Mouse (Mus musculus) heart, adult 2 months (tissue): ENCODE measurements at regions not wholly inside any gene's neighbourhood (a gene's known extent, or its start where the extent isn't known, plus 50 kb on each side); places are given as distances from the start of the nearest gene placed in this dataset.
A peak's percentile ranks its signal among the peaks of the same experiment; 100 is the strongest.

Source experiments
- DNase-seq, 2 experiments: peaks; one replicate each; pipeline ENCODE4 v3.0.0; 2021
- H3K27ac ChIP-seq: fragments of 200-600 bp; 2 replicates; pipeline ENCODE4 v1.8.1; 2022
- H3K27me3 ChIP-seq: fragments of 200-500 bp; 2 replicates; pipeline ENCODE4 v1.6.1; 2012; ENCODE audit warnings: mild to moderate bottlenecking, low read length, inconsistent platforms, mixed read lengths; ENCODE audit not compliant: control insufficient read depth, insufficient read depth
- H3K36me3 ChIP-seq: fragments of 200-500 bp; 2 replicates; pipeline ENCODE4 v1.6.1; 2012; ENCODE audit warnings: low read length, inconsistent platforms; ENCODE audit not compliant: control insufficient read depth, insufficient read depth
- H3K4me1 ChIP-seq: fragments of 200-500 bp; 2 replicates; pipeline ENCODE4 v1.6.1; 2011; ENCODE audit warnings: low read length; ENCODE audit not compliant: control insufficient read depth, insufficient read depth
- H3K4me3 ChIP-seq: fragments of 200-600 bp; 2 replicates; pipeline ENCODE4 v1.8.1; 2022
- H3K79me2 ChIP-seq: fragments of 200-500 bp; replicated peaks from 2 replicates; pipeline ENCODE4 v1.6.1; 2012; ENCODE audit warnings: mild to moderate bottlenecking, inconsistent platforms, low read length, moderate library complexity, mixed read lengths; ENCODE audit not compliant: control insufficient read depth, insufficient read depth
- H3K9ac ChIP-seq: fragments of 200-500 bp; 2 replicates; pipeline ENCODE4 v1.6.1; 2012; ENCODE audit warnings: low read depth, mild to moderate bottlenecking, control low read depth, inconsistent platforms, low read length, mixed read lengths
- CTCF ChIP-seq: fragments of 200-600 bp; IDR thresholded peaks from 2 replicates; pipeline ENCODE4 v1.8.1; 2022; ENCODE audit warnings: antibody characterized with exemption, mild to moderate bottlenecking, moderate library complexity
- EP300 ChIP-seq: fragments of 200-500 bp; IDR thresholded peaks from 2 replicates; pipeline ENCODE4 v1.6.1; 2011; ENCODE audit warnings: low read depth, low read length, control low read depth; ENCODE audit not compliant: insufficient read depth
- POLR2A ChIP-seq: fragments of 200-500 bp; IDR thresholded peaks from 2 replicates; pipeline ENCODE4 v1.6.1; 2011; ENCODE audit warnings: mild to moderate bottlenecking, low read depth, low read length, control low read depth; ENCODE audit not compliant: insufficient read depth
- WGBS: fragments of 180-500 bp; shearing (Covaris S2); methylation state at CpG from one replicate; pipeline ENCODE4 v1.1.7; 2018; 5-methylcytosine and 5-hydroxymethylcytosine counted together
- intact Hi-C: fragments of 180-260 bp; cut with DNase I; formaldehyde crosslinking; loops from one replicate; pipeline ENCODE4 v1.15.1; 2025

GRCm38 (mm10) chr8:35112591-35113265 is 652.9 kb upstream of the Gm19410 start:
- TF ChIP-seq EP300 (no peak), CTCF (no peak), POLR2A (no peak)
- H3K79me2 ChIP-seq, result no peaks in the 10 kb centered on the region

GRCm38 (mm10) chr8:35114031-35114430 is 651.6 kb upstream of the Gm19410 start:
- Histone ChIP-seq H3K9ac (no peak overlapping the region), H3K27me3 (no peaks in the 10 kb centered on the region), H3K4me3 (no peak overlapping the region), H3K27ac (no peak overlapping the region), H3K36me3 (no peaks in the 10 kb centered on the region), H3K4me1 (peaks cover 6% of the 10 kb centered on the region), H3K79me2 (no peaks in the 10 kb centered on the region)
- 28% methylated on average over 10 of the region's 10 CpGs for WGBS
- intact Hi-C loops, result no loop called here
- TF ChIP-seq CTCF (no peak), POLR2A (no peak), EP300 (no peak)
- DNase-seq, result peak in 1 of 2 experiments; percentile 28

More at GRCm38 (mm10) chr8:35112591-35113265, 652.9 kb upstream of the Gm19410 start:
- DNase-seq, result no peak
- no peaks in the 10 kb centered on the region for H3K36me3 ChIP-seq
- H3K27ac ChIP-seq, result no peak overlapping the region
- H3K4me3 ChIP-seq, result no peak overlapping the region
- 82% methylated on average over 7 of the region's 7 CpGs for WGBS
- no peaks in the 10 kb centered on the region for H3K27me3 ChIP-seq
- peaks cover 6% of the 10 kb centered on the region for H3K4me1 ChIP-seq
- no peak overlapping the region for H3K9ac ChIP-seq
- intact Hi-C loops, result no loop called here

GRCm38 (mm10) chr8:35120612-35121011 is 645.0 kb upstream of the Gm19410 start:
- TF ChIP-seq CTCF (no peak), POLR2A (no peak), EP300 (no peak)
- DNase-seq, result no peak
- Histone ChIP-seq H3K36me3 (no peaks in the 10 kb centered on the region), H3K79me2 (no peaks in the 10 kb centered on the region), H3K27me3 (no peaks in the 10 kb centered on the region), H3K4me3 (no peak overlapping the region), H3K27ac (no peak overlapping the region), H3K9ac (no peak overlapping the region), H3K4me1 (peaks cover 3% of the 10 kb centered on the region; the same call in 1 of the 2 replicates)
- intact Hi-C loops, result no loop called here
- 89% methylated on average over 5 of the region's 5 CpGs for WGBS

GRCm38 (mm10) chr8:35121084-35121483 is 644.5 kb upstream of the Gm19410 start:
- intact Hi-C loops, result no loop called here

GRCm38 (mm10) chr8:35123196-35123621 is 642.4 kb upstream of the Gm19410 start:
- TF ChIP-seq EP300, result 0 out of 2 replicates have a peak, but pooled peaks have one; percentile 47
- no peak for TF ChIP-seq POLR2A

More at GRCm38 (mm10) chr8:35121084-35121483, 644.5 kb upstream of the Gm19410 start:
- Histone ChIP-seq H3K27me3 (no peaks in the 10 kb centered on the region), H3K4me3 (no peak overlapping the region), H3K9ac (no peak overlapping the region), H3K4me1 (peaks cover 3% of the 10 kb centered on the region; the same call in 1 of the 2 replicates), H3K27ac (no peak overlapping the region), H3K79me2 (no peaks in the 10 kb centered on the region), H3K36me3 (no peaks in the 10 kb centered on the region)
- DNase-seq, result no peak
- 92% methylated on average over 8 of the region's 8 CpGs for WGBS
- TF ChIP-seq CTCF (no peak), EP300 (no peak), POLR2A (no peak)

GRCm38 (mm10) chr8:35125179-35125578 is 640.4 kb upstream of the Gm19410 start:
- no peaks in the 10 kb centered on the region for H3K36me3 ChIP-seq
- H3K4me3 ChIP-seq, result no peak overlapping the region
- intact Hi-C loops, result no loop called here
- no peak for DNase-seq
- no peaks in the 10 kb centered on the region for H3K79me2 ChIP-seq
- no peak overlapping the region for H3K9ac ChIP-seq
- TF ChIP-seq POLR2A (no peak), EP300 (no peak)
- H3K4me1 ChIP-seq, result peaks cover 4% of the 10 kb centered on the region; the same call in 1 of the 2 replicates
- WGBS, result 89% methylated on average over 3 of the region's 3 CpGs
- no peaks in the 10 kb centered on the region for H3K27me3 ChIP-seq
- H3K27ac ChIP-seq, result no peak overlapping the region

More at GRCm38 (mm10) chr8:35123196-35123621, 642.4 kb upstream of the Gm19410 start:
- no peaks in the 10 kb centered on the region for H3K27me3 ChIP-seq
- intact Hi-C loops, result no loop called here
- H3K9ac ChIP-seq, result peak overlapping the region; percentile 29; the same call in 1 of the 2 replicates
- H3K27ac ChIP-seq, result no peak overlapping the region; the same call in 1 of the 2 replicates
- peaks cover 4% of the 10 kb centered on the region; the same call in 1 of the 2 replicates for H3K4me1 ChIP-seq
- 6% methylated on average over 14 of the region's 14 CpGs for WGBS
- peak; percentile 47 to 48 for DNase-seq
- peak overlapping the region; percentile 6; the same call in 1 of the 2 replicates for H3K4me3 ChIP-seq
- H3K79me2 ChIP-seq, result no peaks in the 10 kb centered on the region
- H3K36me3 ChIP-seq, result no peaks in the 10 kb centered on the region
